Mouse (Mus musculus) CH12.LX (cell line): ENCODE measurements around the gene Defb35. TPM values are rescaled to one million over a fixed set of nuclear protein-coding genes. Genes with fewer than 3 reads are reported as not detected.

Source experiments
- polyA plus RNA-seq: library from polyadenylated mRNA; unstranded; fragments of >175 nt; gene quantifications from 2 replicates; pipeline ENCODE4 v1.2.1, GENCODE M21; 2012; ENCODE audit warnings: low read depth; ENCODE audit not compliant: insufficient read length
- total RNA-seq, 2 experiments: library from RNA; depleted of rRNA; stranded (reverse); fragments of 300-350 nt in 1 of 2; fragments of >200 nt in 1 of 2; gene quantifications; 2 replicates each; pipeline ENCODE4 v1.2.3; 2012 to 2014

Gene Defb35
- total and polyA plus RNA-seq, 3 experiments, result not detected

Other genes with a start within 250 kb of the Defb35 start
- not detected in 2 replicates for gene AY761184, start 234.7 kb upstream of the Defb35 start, total RNA-seq (2012; rRNA removed)
- not detected in 2 replicates for gene AY761184, start 234.7 kb upstream of the Defb35 start, total RNA-seq (2014; rRNA removed)
- gene AY761184, start 234.7 kb upstream of the Defb35 start, polyA plus RNA-seq, result not detected in 2 replicates
- gene Defa24, start 203.9 kb upstream of the Defb35 start, total RNA-seq (2012; rRNA removed), result not detected in 2 replicates
- not detected in 2 replicates for gene Defa24, start 203.9 kb upstream of the Defb35 start, total RNA-seq (2014; rRNA removed)
- gene Defa24, start 203.9 kb upstream of the Defb35 start, polyA plus RNA-seq, result not detected in 2 replicates
- not detected in 2 replicates for gene Defb50, start 114.8 kb upstream of the Defb35 start, total RNA-seq (2012; rRNA removed)
- not detected in 2 replicates for gene Defb50, start 114.8 kb upstream of the Defb35 start, total RNA-seq (2014; rRNA removed)
- gene Defb50, start 114.8 kb upstream of the Defb35 start, polyA plus RNA-seq, result not detected in 2 replicates
- gene Defb2, start 98.4 kb upstream of the Defb35 start, total RNA-seq (2012; rRNA removed), result not detected in 2 replicates
- gene Defb2, start 98.4 kb upstream of the Defb35 start, total RNA-seq (2014; rRNA removed), result not detected in 2 replicates
- gene Defb2, start 98.4 kb upstream of the Defb35 start, polyA plus RNA-seq, result not detected in 2 replicates
- not detected in 2 replicates for gene Defb10, start 79.5 kb upstream of the Defb35 start, total RNA-seq (2012; rRNA removed)
- gene Defb10, start 79.5 kb upstream of the Defb35 start, total RNA-seq (2014; rRNA removed), result not detected in 2 replicates
- not detected in 2 replicates for gene Defb10, start 79.5 kb upstream of the Defb35 start, polyA plus RNA-seq
- not detected in 2 replicates for gene Defb9, start 52.9 kb upstream of the Defb35 start, total RNA-seq (2012; rRNA removed)
- gene Defb9, start 52.9 kb upstream of the Defb35 start, total RNA-seq (2014; rRNA removed), result not detected in 2 replicates
- not detected in 2 replicates for gene Defb9, start 52.9 kb upstream of the Defb35 start, polyA plus RNA-seq
- gene Defb11, start 31.9 kb upstream of the Defb35 start, total RNA-seq (2012; rRNA removed), result not detected in 2 replicates
- not detected in 2 replicates for gene Defb11, start 31.9 kb upstream of the Defb35 start, total RNA-seq (2014; rRNA removed)
- not detected in 2 replicates for gene Defb11, start 31.9 kb upstream of the Defb35 start, polyA plus RNA-seq
- gene Defb15, start 5.6 kb upstream of the Defb35 start, total RNA-seq (2012; rRNA removed), result not detected in 2 replicates
- gene Defb15, start 5.6 kb upstream of the Defb35 start, total RNA-seq (2014; rRNA removed), result not detected in 2 replicates
- not detected in 2 replicates for gene Defb15, start 5.6 kb upstream of the Defb35 start, polyA plus RNA-seq
- gene Defb13, start 8.4 kb downstream of the Defb35 start, total RNA-seq (2012; rRNA removed), result not detected in 2 replicates
- not detected in 2 replicates for gene Defb13, start 8.4 kb downstream of the Defb35 start, total RNA-seq (2014; rRNA removed)
- gene Defb13, start 8.4 kb downstream of the Defb35 start, polyA plus RNA-seq, result not detected in 2 replicates
- gene Fam90a1a, start 20.4 kb downstream of the Defb35 start, total RNA-seq (2012; rRNA removed), result not detected in 2 replicates
- gene Fam90a1a, start 20.4 kb downstream of the Defb35 start, total RNA-seq (2014; rRNA removed), result not detected in 2 replicates
- not detected in 2 replicates for gene Fam90a1a, start 20.4 kb downstream of the Defb35 start, polyA plus RNA-seq
- not detected in 2 replicates for gene Ccdc70, start 31.4 kb downstream of the Defb35 start, total RNA-seq (2012; rRNA removed)
- not detected in 2 replicates for gene Ccdc70, start 31.4 kb downstream of the Defb35 start, total RNA-seq (2014; rRNA removed)
- not detected in 2 replicates for gene Ccdc70, start 31.4 kb downstream of the Defb35 start, polyA plus RNA-seq
- gene Atp7b, start 122.0 kb downstream of the Defb35 start, total RNA-seq (2012; rRNA removed), result 2.9 and 3.1 TPM in 2 replicates
- 0.47 and 0.51 TPM in 2 replicates for gene Atp7b, start 122.0 kb downstream of the Defb35 start, total RNA-seq (2014; rRNA removed)
- 1.2 and 1.5 TPM in 2 replicates for gene Atp7b, start 122.0 kb downstream of the Defb35 start, polyA plus RNA-seq
- 13.7 and 14.3 TPM in 2 replicates for gene Alg11, start 122.4 kb downstream of the Defb35 start, total RNA-seq (2012; rRNA removed)
- 14.3 and 16.1 TPM in 2 replicates for gene Alg11, start 122.4 kb downstream of the Defb35 start, total RNA-seq (2014; rRNA removed)
- 10.9 and 11.9 TPM in 2 replicates for gene Alg11, start 122.4 kb downstream of the Defb35 start, polyA plus RNA-seq
- gene Nek5, start 186.7 kb downstream of the Defb35 start, total RNA-seq (2012; rRNA removed), result not detected in 2 replicates
- not detected in 2 replicates for gene Nek5, start 186.7 kb downstream of the Defb35 start, total RNA-seq (2014; rRNA removed)
- not detected in 2 replicates for gene Nek5, start 186.7 kb downstream of the Defb35 start, polyA plus RNA-seq
- gene Nek3, start 228.1 kb downstream of the Defb35 start, total RNA-seq (2012; rRNA removed), result 4.0 and 4.7 TPM in 2 replicates
- 4.1 and 4.4 TPM in 2 replicates for gene Nek3, start 228.1 kb downstream of the Defb35 start, total RNA-seq (2014; rRNA removed)
- 3.3 and 3.4 TPM in 2 replicates for gene Nek3, start 228.1 kb downstream of the Defb35 start, polyA plus RNA-seq
- gene Ckap2, start 247.5 kb downstream of the Defb35 start, total RNA-seq (2012; rRNA removed), result 19.5 and 24.7 TPM in 2 replicates
- 48.8 and 53.2 TPM in 2 replicates for gene Ckap2, start 247.5 kb downstream of the Defb35 start, total RNA-seq (2014; rRNA removed)
- gene Ckap2, start 247.5 kb downstream of the Defb35 start, polyA plus RNA-seq, result 31.3 and 36.4 TPM in 2 replicates